ENCODE assay signal across 8 mouse cellular contexts in the genomic region with DNA sequence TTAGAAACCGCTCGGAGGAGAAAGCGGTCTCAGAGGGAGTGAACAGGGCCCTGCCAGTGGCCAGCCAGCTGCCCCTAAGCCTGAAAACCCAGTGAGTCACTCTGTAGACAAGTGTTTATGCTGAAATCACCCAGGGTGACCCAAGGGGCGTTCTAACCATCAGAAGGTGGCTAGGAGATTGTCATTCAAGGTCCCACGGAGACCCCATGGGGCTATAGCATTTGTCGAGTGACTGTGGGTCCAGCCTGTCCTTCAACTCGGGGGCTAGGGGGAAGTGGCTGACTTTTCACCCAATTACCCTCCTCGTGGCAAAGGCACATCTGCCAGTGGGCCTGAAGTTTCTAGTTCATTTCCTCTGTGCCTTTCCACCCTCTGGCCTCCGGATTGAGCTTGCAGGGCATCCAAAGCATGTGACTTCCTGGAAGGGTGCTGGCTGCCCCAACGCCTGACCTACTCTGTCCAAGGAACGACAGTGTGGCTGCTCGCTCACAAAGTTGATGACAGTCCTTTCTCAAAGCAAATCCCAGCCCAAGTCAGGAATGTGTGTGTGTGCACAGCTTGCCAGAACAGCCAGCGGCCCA.
DNase-seq lines count a peak whose midpoint lies in the region; ATAC-seq lines count a peak whose summit lies in the region.

No protein-coding gene starts in this region.

- no peak overlapping the region for H3K4me2 ChIP-seq in forebrain, embryonic 14.5 days (ENCODE audit: low read length)
- no peak overlapping the region for H3K4me2 ChIP-seq in limb, embryonic 12.5 days
- H3K4me2 ChIP-seq in midbrain, embryonic 12.5 days (replicated peaks) = 0 out of 2 replicates have a peak overlapping the region, but pooled peaks have one; percentile 6

- intact Hi-C loops in heart, postnatal 36 days (cut with DNase I) = no loop called here

- DNase-seq in 3T3-L1 (ENCODE audit: low read depth, low spot score) = peak; percentile 91
- DNase-seq in adrenal gland, adult 2 months = peak; percentile 69
- no peak for DNase-seq in forebrain, embryonic 14.5 days (ENCODE audit: low spot score)
- peak; percentile 77 to 79 for DNase-seq in heart, postnatal 36 days
- DNase-seq in right cerebral cortex, adult 2 months (ENCODE audit: low spot score in 2 of 2) = no peak

- peak overlapping the region; percentile 33; the same call in 1 of the 2 replicates for H3K9ac ChIP-seq in forebrain, embryonic 14.5 days (ENCODE audit: low read length)
- no peak overlapping the region for H3K9ac ChIP-seq in limb, embryonic 12.5 days (replicated peaks)
- peak overlapping the region; percentile 34 for H3K9ac ChIP-seq in midbrain, embryonic 12.5 days (replicated peaks)

- peak; percentile 69 for ATAC-seq in forebrain, embryonic 14.5 days
- no peak for ATAC-seq in limb, embryonic 12.5 days (ENCODE audit: insufficient number of reproducible peaks, insufficient read depth, low FRiP score, low TSS enrichment, low read depth)
- peak; percentile 66 for ATAC-seq in midbrain, embryonic 12.5 days (ENCODE audit: low FRiP score, low read depth)
- ATAC-seq in monocyte, adult 5-6 weeks (replicated peaks; ENCODE audit: insufficient number of reproducible peaks, low FRiP score, low TSS enrichment, poor library complexity, severe bottlenecking) = no peak

- no peaks in the 10 kb centered on the region for H3K36me3 ChIP-seq in forebrain, embryonic 14.5 days (ENCODE audit: control insufficient read depth, insufficient read depth, low read length)
- H3K36me3 ChIP-seq in limb, embryonic 12.5 days = no peaks in the 10 kb centered on the region
- H3K36me3 ChIP-seq in midbrain, embryonic 12.5 days = no peaks in the 10 kb centered on the region

- no peaks in the 10 kb centered on the region for H3K9me3 ChIP-seq in forebrain, embryonic 14.5 days (replicated peaks; ENCODE audit: control insufficient read depth, low read length)
- H3K9me3 ChIP-seq in limb, embryonic 12.5 days = no peaks in the 10 kb centered on the region
- H3K9me3 ChIP-seq in midbrain, embryonic 12.5 days = no peaks in the 10 kb centered on the region

- peak overlapping the region; percentile 84 for H3K27ac ChIP-seq in forebrain, embryonic 14.5 days (ENCODE audit: low read depth, low read length)
- 0 out of 2 replicates have a peak overlapping the region, but pooled peaks have one; percentile 7 for H3K27ac ChIP-seq in limb, embryonic 12.5 days
- peak overlapping the region; percentile 86 for H3K27ac ChIP-seq in midbrain, embryonic 12.5 days (replicated peaks)

- no peak overlapping the region for H3K4me3 ChIP-seq in forebrain, embryonic 14.5 days (ENCODE audit: low read depth, low read length)
- no peak overlapping the region for H3K4me3 ChIP-seq in limb, embryonic 12.5 days (replicated peaks)
- H3K4me3 ChIP-seq in midbrain, embryonic 12.5 days = no peak overlapping the region

- WGBS in forebrain, embryonic 14.5 days = 24% methylated on average over 13 of the region's 13 CpGs
- WGBS in limb, embryonic 12.5 days = 41% methylated on average over 13 of the region's 13 CpGs
- 27% methylated on average over 13 of the region's 13 CpGs for WGBS in midbrain, embryonic 12.5 days

- H3K4me1 ChIP-seq in forebrain, embryonic 14.5 days (ENCODE audit: control insufficient read depth, insufficient read depth, low read length) = peaks cover 17% of the 10 kb centered on the region
- H3K4me1 ChIP-seq in limb, embryonic 12.5 days (replicated peaks) = peaks cover 23% of the 10 kb centered on the region
- peaks cover 39% of the 10 kb centered on the region for H3K4me1 ChIP-seq in midbrain, embryonic 12.5 days

- no peaks in the 10 kb centered on the region for H3K27me3 ChIP-seq in forebrain, embryonic 14.5 days (replicated peaks; ENCODE audit: control insufficient read depth, insufficient read depth, low read length)
- H3K27me3 ChIP-seq in limb, embryonic 12.5 days = peaks cover 3% of the 10 kb centered on the region
- peaks cover 4% of the 10 kb centered on the region; the same call in 1 of the 2 replicates for H3K27me3 ChIP-seq in midbrain, embryonic 12.5 days

Comparison
In these comparisons a context has a peak if more than half of its experiments do, and no peak if none do; other contexts are left out.
1. DNase-seq: peak in 3T3-L1 (single experiment), adrenal gland, adult 2 months (single experiment) and heart, postnatal 36 days (2 of 2); none in forebrain, embryonic 14.5 days (single experiment) and right cerebral cortex, adult 2 months (0 of 2).
2. ATAC-seq: peak in forebrain, embryonic 14.5 days (single experiment) and midbrain, embryonic 12.5 days (single experiment); none in limb, embryonic 12.5 days (single experiment) and monocyte, adult 5-6 weeks (single experiment).
3. H3K27ac ChIP-seq: peak in every context shown above with its lines; median percentile 86 in midbrain, embryonic 12.5 days; 84 in forebrain, embryonic 14.5 days; 7 in limb, embryonic 12.5 days.